14 mouse cellular contexts compared by ENCODE assay signal in genomic region chr3:153641805-153642204, GRCm38 (mm10).
"Had no signal": no experiment of that assay in that cellular context is flagged by ENCODE, and none has a peak within 500 bp of the region (broad histone marks: within the 10 kb centered on the region; RNA-seq: fewer than 3 reads in every experiment).

No protein-coding gene starts in this region.

- DNase-seq: kidney, adult 18-20 months; kidney, postnatal 25 days; lung, embryonic 14.5 days; lung, postnatal 10 days; lung, postnatal 4 days; thymus, postnatal 4 days had no signal

- H3K9ac ChIP-seq: kidney, embryonic 15.5 days; lung, embryonic 14.5 days; neural tube, embryonic 15.5 days had no signal

- H3K9me3 ChIP-seq: kidney, embryonic 15.5 days; limb, embryonic 10.5 days; neural tube, embryonic 15.5 days had no signal

- H3K36me3 ChIP-seq: kidney, embryonic 15.5 days; limb, embryonic 10.5 days; neural tube, embryonic 15.5 days had no signal

- H3K27me3 ChIP-seq: kidney, embryonic 15.5 days; neural tube, embryonic 15.5 days had no signal

- H3K27ac ChIP-seq: kidney, embryonic 15.5 days; left cerebral cortex, adult 2 months; limb, embryonic 10.5 days; neural tube, embryonic 15.5 days; stomach, postnatal 0 days had no signal

- H3K4me3 ChIP-seq: kidney, embryonic 15.5 days; left cerebral cortex, adult 2 months; limb, embryonic 10.5 days; myocyte; neural tube, embryonic 15.5 days had no signal

- H3K4me2 ChIP-seq: kidney, embryonic 15.5 days; liver, embryonic 11.5 days; lung, embryonic 14.5 days; midbrain, embryonic 11.5 days; neural tube, embryonic 15.5 days had no signal
